Mouse (Mus musculus) large intestine, adult 2 months (tissue): Measurements from ENCODE around the gene Snrk. TPM values are rescaled to one million over a fixed set of nuclear protein-coding genes. Genes with fewer than 3 reads are reported as not detected.

Experiments used
- DNase-seq: peaks from one replicate; pipeline ENCODE4 v3.0.0-alpha.2; 2012; ENCODE audit warnings: low read depth, low spot score
- WGBS: fragments of 180-500 bp; shearing (Covaris S2); methylation state at CpG from one replicate; pipeline ENCODE4 v1.1.7; 2018; 5-methylcytosine and 5-hydroxymethylcytosine counted together
- polyA plus RNA-seq: library from polyadenylated mRNA; depleted of rRNA; stranded (reverse); fragments of >200 nt; gene quantifications from 2 replicates; pipeline ENCODE4 v1.2.3, GENCODE M21; 2012

The Snrk gene
- polyA plus RNA-seq, 1 experiment = 26.9 TPM

GRCm38 (mm10) chr9:122172612-122173186 lies 55.6 kb downstream of the Snrk start:
- DNase-seq = no peak
- 92% methylated on average over 11 of the region's 11 CpGs for WGBS

- no peak for DNase-seq
- 70% methylated on average over 9 of the region's 9 CpGs for WGBS
Observed at GRCm38 (mm10) chr9:122173405-122174233, 56.6 kb downstream of the Snrk start.

- 83% methylated on average over 6 of the region's 6 CpGs for WGBS
- DNase-seq = no peak
Observed at GRCm38 (mm10) chr9:122174723-122175122, 57.7 kb downstream of the Snrk start.

- no peak for DNase-seq
- 68% methylated on average over 7 of the region's 7 CpGs for WGBS
Observed at GRCm38 (mm10) chr9:122177256-122178220, 60.5 kb downstream of the Snrk start.

GRCm38 (mm10) chr9:122178427-122178826 lies 61.4 kb downstream of the Snrk start:
- DNase-seq = no peak
- 68% methylated on average over 4 of the region's 4 CpGs for WGBS

- WGBS = 83% methylated on average over 3 of the region's 3 CpGs
- DNase-seq = no peak
Observed at GRCm38 (mm10) chr9:122180105-122180504, 63.0 kb downstream of the Snrk start.

GRCm38 (mm10) chr9:122183074-122183473 lies 66.0 kb downstream of the Snrk start:
- no peak for DNase-seq
- 79% methylated on average over 4 of the region's 4 CpGs for whole genome bisulfite sequencing

- DNase-seq = no peak
- WGBS = 91% methylated on average over 3 of the region's 3 CpGs
Observed at GRCm38 (mm10) chr9:122184329-122184728, 67.3 kb downstream of the Snrk start.

GRCm38 (mm10) chr9:122185061-122185460 lies 68.0 kb downstream of the Snrk start:
- WGBS = 5% methylated on average over 2 of the region's 2 CpGs
- DNase-seq = peak; percentile 45

- 92% methylated on average over 6 of the region's 6 CpGs for WGBS
- DNase-seq = no peak
Observed at GRCm38 (mm10) chr9:122185953-122186352, 68.9 kb downstream of the Snrk start.

- 60% methylated on average over 1 of the region's 1 CpGs for WGBS
- no peak for DNase-seq
Observed at GRCm38 (mm10) chr9:122186643-122187226, 69.7 kb downstream of the Snrk start.

- WGBS = 78% methylated on average over 7 of the region's 7 CpGs
- DNase-seq = no peak
Observed at GRCm38 (mm10) chr9:122187451-122187921, 70.4 kb downstream of the Snrk start.

GRCm38 (mm10) chr9:122188724-122189123 lies 71.7 kb downstream of the Snrk start:
- 24% methylated on average over 1 of the region's 1 CpGs for WGBS
- DNase-seq = no peak

- no peak for DNase-seq
- 51% methylated on average over 5 of the region's 5 CpGs for WGBS
Observed at GRCm38 (mm10) chr9:122193361-122193760, 76.3 kb downstream of the Snrk start.

- DNase-seq = no peak
- WGBS = 51% methylated on average over 5 of the region's 5 CpGs
Observed at GRCm38 (mm10) chr9:122193823-122194222, 76.8 kb downstream of the Snrk start.

- 32% methylated on average over 5 of the region's 5 CpGs for WGBS
- DNase-seq = peak; percentile 51
Observed at GRCm38 (mm10) chr9:122195042-122195682, 78.1 kb downstream of the Snrk start.

GRCm38 (mm10) chr9:122197021-122197420 lies 80.0 kb downstream of the Snrk start:
- 73% methylated on average over 5 of the region's 5 CpGs for WGBS
- no peak for DNase-seq

GRCm38 (mm10) chr9:122198621-122199020 lies 81.6 kb downstream of the Snrk start:
- 72% methylated on average over 3 of the region's 3 CpGs for WGBS
- no peak for DNase-seq

- WGBS = 68% methylated on average over 6 of the region's 6 CpGs
- no peak for DNase-seq
Observed at GRCm38 (mm10) chr9:122199253-122199652, 82.2 kb downstream of the Snrk start.
